Mouse (Mus musculus) lung, postnatal 0 days (tissue): ENCODE measurements at regions not wholly inside any gene's neighbourhood (a gene's known extent, or its start where the extent isn't known, plus 50 kb on each side); places are given as distances from the start of the nearest gene placed in this dataset.

ENCODE experiments used
- ATAC-seq: fragments of 200-750 bp; cut with Nextera tagmentation; 2 replicates; pipeline ENCODE4 v1.8.0; 2017; ENCODE audit warnings: moderate library complexity
- DNase-seq: peaks from one replicate; pipeline ENCODE4 v3.0.0-alpha.2; 2016; ENCODE audit warnings: low spot score
- H3K27ac ChIP-seq: fragments of 300-500 bp; sonication (generic); 2 replicates; pipeline ENCODE4 v1.5.1; 2014; ENCODE audit warnings: antibody characterized with exemption, mild to moderate bottlenecking, low read length, mixed read lengths
- H3K27me3 ChIP-seq: fragments of 300-500 bp; sonication (generic); replicated peaks from 2 replicates; pipeline ENCODE4 v1.6.1; 2014; ENCODE audit warnings: low read length, mixed read lengths; ENCODE audit not compliant: insufficient read depth
- H3K36me3 ChIP-seq: fragments of 300-500 bp; sonication (generic); 2 replicates; pipeline ENCODE4 v1.6.1; 2014; ENCODE audit warnings: low read length, mixed read lengths; ENCODE audit not compliant: insufficient read depth
- H3K4me1 ChIP-seq: fragments of 300-500 bp; sonication (generic); 2 replicates; pipeline ENCODE4 v1.6.1; 2014; ENCODE audit warnings: antibody characterized with exemption, low read depth, low read length, mixed read lengths; ENCODE audit not compliant: insufficient read depth
- H3K4me2 ChIP-seq: fragments of 300-500 bp; sonication (generic); replicated peaks from 2 replicates; pipeline ENCODE4 v1.6.1; 2014; ENCODE audit warnings: low read depth, mild to moderate bottlenecking, low read length, moderate library complexity, mixed read lengths
- H3K4me3 ChIP-seq: fragments of 300-500 bp; sonication (generic); 2 replicates; pipeline ENCODE4 v1.5.1; 2014; ENCODE audit warnings: low read depth, low read length
- H3K9ac ChIP-seq: fragments of 300-500 bp; sonication (generic); replicated peaks from 2 replicates; pipeline ENCODE4 v1.6.1; 2014; ENCODE audit warnings: low read depth, mild to moderate bottlenecking
- H3K9me3 ChIP-seq: fragments of 300-500 bp; sonication (generic); 2 replicates; pipeline ENCODE4 v1.6.1; 2016; ENCODE audit warnings: low read length, mixed read lengths
- CTCF ChIP-seq: IDR thresholded peaks from 2 replicates; pipeline ENCODE4 v1.5.1; 2016; ENCODE audit warnings: antibody characterized with exemption, mild to moderate bottlenecking
- EP300 ChIP-seq: IDR thresholded peaks from 2 replicates; pipeline ENCODE4 v1.6.1; 2016; ENCODE audit warnings: antibody characterized with exemption, mild to moderate bottlenecking, control low read depth
- whole genome bisulfite sequencing: fragments of 180-500 bp; shearing (Covaris S2); extraction: QIAGEN DNeasy Blood & Tissue Kit; methylation state at CpG from one replicate; pipeline ENCODE4 v1.1.7; 2014; 5-methylcytosine and 5-hydroxymethylcytosine counted together

- H3K4me1 ChIP-seq: no peaks in the 10 kb centered on the region
- no peaks in the 10 kb centered on the region for H3K27me3 ChIP-seq
- no peak overlapping the region for H3K27ac ChIP-seq
- no peak overlapping the region for H3K4me2 ChIP-seq
- no peak for DNase-seq
- WGBS: 71% methylated on average over 4 of the region's 4 CpGs
- no peak for ATAC-seq
- no peaks in the 10 kb centered on the region for H3K9me3 ChIP-seq
- H3K9ac ChIP-seq: no peak overlapping the region
- no peaks in the 10 kb centered on the region for H3K36me3 ChIP-seq
- TF ChIP-seq EP300: no peak
- no peak for TF ChIP-seq CTCF
- no peak overlapping the region for H3K4me3 ChIP-seq
Observed at GRCm38 (mm10) chr3:148489201-148489600, 501.2 kb downstream of the Adgrl2 start.

GRCm38 (mm10) chr3:148487949-148488348 is 502.4 kb downstream of the Adgrl2 start:
- no peak overlapping the region for H3K4me2 ChIP-seq

GRCm38 (mm10) chr3:148475862-148476261 is 514.5 kb downstream of the Adgrl2 start:
- Histone ChIP-seq H3K4me3 (no peak overlapping the region), H3K36me3 (no peaks in the 10 kb centered on the region), H3K27ac (no peak overlapping the region), H3K9me3 (no peaks in the 10 kb centered on the region), H3K4me1 (no peaks in the 10 kb centered on the region), H3K9ac (no peak overlapping the region), H3K27me3 (no peaks in the 10 kb centered on the region), H3K4me2 (no peak overlapping the region)
- WGBS: 91% methylated on average over 8 of the region's 8 CpGs
- no peak for TF ChIP-seq EP300
- no peak for DNase-seq
- ATAC-seq: no peak

More at GRCm38 (mm10) chr3:148487949-148488348, 502.4 kb downstream of the Adgrl2 start:
- Histone ChIP-seq H3K27ac (no peak overlapping the region), H3K4me1 (no peaks in the 10 kb centered on the region), H3K9me3 (no peaks in the 10 kb centered on the region), H3K4me3 (no peak overlapping the region), H3K36me3 (no peaks in the 10 kb centered on the region), H3K9ac (no peak overlapping the region), H3K27me3 (no peaks in the 10 kb centered on the region)
- ATAC-seq (no peak), DNase-seq (no peak)
- 78% methylated on average over 5 of the region's 5 CpGs for WGBS
- TF ChIP-seq CTCF (no peak), EP300 (no peak)

GRCm38 (mm10) chr3:148472943-148473444 is 517.4 kb downstream of the Adgrl2 start:
- DNase-seq: no peak
- no peak for TF ChIP-seq CTCF
- no peak for TF ChIP-seq EP300
- H3K9me3 ChIP-seq: no peaks in the 10 kb centered on the region
- H3K4me1 ChIP-seq: no peaks in the 10 kb centered on the region
- ATAC-seq: no peak
- WGBS: 80% methylated on average over 6 of the region's 6 CpGs
- no peaks in the 10 kb centered on the region for H3K27me3 ChIP-seq
- no peak overlapping the region for H3K27ac ChIP-seq
- no peaks in the 10 kb centered on the region for H3K36me3 ChIP-seq
- no peak overlapping the region for H3K4me3 ChIP-seq
- no peak overlapping the region for H3K4me2 ChIP-seq
- no peak overlapping the region for H3K9ac ChIP-seq

GRCm38 (mm10) chr3:148465456-148465855 is 524.9 kb downstream of the Adgrl2 start:
- no peak for DNase-seq
- H3K4me2 ChIP-seq: no peak overlapping the region
- TF ChIP-seq CTCF (no peak), EP300 (no peak)
- no peaks in the 10 kb centered on the region for H3K36me3 ChIP-seq
- ATAC-seq: no peak
- no peak overlapping the region for H3K9ac ChIP-seq
- H3K9me3 ChIP-seq: no peaks in the 10 kb centered on the region
- 59% methylated on average over 3 of the region's 3 CpGs for WGBS
- H3K4me3 ChIP-seq: no peak overlapping the region
- no peaks in the 10 kb centered on the region for H3K4me1 ChIP-seq
- no peaks in the 10 kb centered on the region for H3K27me3 ChIP-seq
- no peak overlapping the region for H3K27ac ChIP-seq

GRCm38 (mm10) chr3:148462791-148463190 is 527.6 kb downstream of the Adgrl2 start:
- ATAC-seq (no peak), DNase-seq (no peak)
- TF ChIP-seq EP300: no peak
- TF ChIP-seq CTCF: no peak
- H3K9me3 ChIP-seq: no peaks in the 10 kb centered on the region
- H3K4me2 ChIP-seq: no peak overlapping the region
- H3K27me3 ChIP-seq: no peaks in the 10 kb centered on the region
- no peak overlapping the region for H3K27ac ChIP-seq
- H3K9ac ChIP-seq: no peak overlapping the region
- no peaks in the 10 kb centered on the region for H3K36me3 ChIP-seq
- no peaks in the 10 kb centered on the region for H3K4me1 ChIP-seq
- H3K4me3 ChIP-seq: no peak overlapping the region
- WGBS: 67% methylated on average over 10 of the region's 10 CpGs

- no peaks in the 10 kb centered on the region for H3K36me3 ChIP-seq
- no peak overlapping the region for H3K4me3 ChIP-seq
- ATAC-seq (no peak), DNase-seq (no peak)
- no peaks in the 10 kb centered on the region for H3K9me3 ChIP-seq
- TF ChIP-seq EP300 (no peak), CTCF (no peak)
- WGBS: 60% methylated on average over 3 of the region's 3 CpGs
- no peaks in the 10 kb centered on the region for H3K27me3 ChIP-seq
- H3K4me2 ChIP-seq: no peak overlapping the region
- H3K9ac ChIP-seq: no peak overlapping the region
- H3K4me1 ChIP-seq: no peaks in the 10 kb centered on the region
- H3K27ac ChIP-seq: no peak overlapping the region
Observed at GRCm38 (mm10) chr3:148448888-148449287, 541.5 kb downstream of the Adgrl2 start.
